Mouse (Mus musculus) lung, adult 2 months (tissue): ENCODE data around the gene Npr3.

Source experiments
- CTCF ChIP-seq: fragments of 200-500 bp; IDR thresholded peaks from 2 replicates; pipeline ENCODE4 v1.5.1; 2011; ENCODE audit warnings: mild to moderate bottlenecking, low read length, control low read depth; ENCODE audit not compliant: insufficient read depth
- POLR2A ChIP-seq: fragments of 200-500 bp; IDR thresholded peaks from 2 replicates; pipeline ENCODE4 v1.6.1; 2011; ENCODE audit warnings: low read depth, mild to moderate bottlenecking, control low read depth, low read length, borderline replicate concordance; ENCODE audit errors: extremely low read depth

DNA sequence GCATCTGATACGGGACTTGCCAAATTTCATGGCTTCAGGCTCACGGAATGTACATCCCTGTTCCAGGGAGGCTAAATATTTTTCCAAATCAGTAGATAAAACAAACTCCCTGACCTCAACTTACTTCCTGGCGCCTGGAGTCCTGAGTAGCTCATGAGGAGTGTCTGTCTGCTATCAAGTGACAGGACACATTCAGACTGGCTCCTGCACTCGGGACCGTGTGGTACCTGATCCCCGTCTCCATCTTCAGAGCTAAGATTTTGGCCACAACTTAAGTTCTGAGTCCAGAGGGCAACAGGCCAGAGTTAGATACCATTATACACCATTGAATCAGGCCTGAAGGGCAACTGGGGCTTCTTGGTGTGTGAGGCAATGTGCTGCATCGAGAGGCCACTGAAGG is 49.0 kb upstream of the Npr3 start:
- no peak for TF ChIP-seq POLR2A
- TF ChIP-seq CTCF, result no peak
